Mouse (Mus musculus) spleen, adult 2 months (tissue): ENCODE measurements around the gene Reep6.

ENCODE experiments used
- CTCF ChIP-seq: fragments of 200-500 bp; IDR thresholded peaks from 2 replicates; pipeline ENCODE4 v1.5.1; 2011; ENCODE audit warnings: mild to moderate bottlenecking, inconsistent platforms; ENCODE audit not compliant: insufficient read depth, insufficient read length, insufficient replicate concordance; ENCODE audit errors: extremely low read depth
- POLR2A ChIP-seq: fragments of 200-500 bp; IDR thresholded peaks from 2 replicates; pipeline ENCODE4 v1.6.1; 2011; ENCODE audit warnings: low read depth, low read length, inconsistent platforms

GRCm38 (mm10) chr10:80355431-80355830 is 25.7 kb downstream of the Reep6 start:
- TF ChIP-seq POLR2A (no peak), CTCF (no peak)
